8 mouse cellular contexts compared by ENCODE assay signal in the genomic region with DNA sequence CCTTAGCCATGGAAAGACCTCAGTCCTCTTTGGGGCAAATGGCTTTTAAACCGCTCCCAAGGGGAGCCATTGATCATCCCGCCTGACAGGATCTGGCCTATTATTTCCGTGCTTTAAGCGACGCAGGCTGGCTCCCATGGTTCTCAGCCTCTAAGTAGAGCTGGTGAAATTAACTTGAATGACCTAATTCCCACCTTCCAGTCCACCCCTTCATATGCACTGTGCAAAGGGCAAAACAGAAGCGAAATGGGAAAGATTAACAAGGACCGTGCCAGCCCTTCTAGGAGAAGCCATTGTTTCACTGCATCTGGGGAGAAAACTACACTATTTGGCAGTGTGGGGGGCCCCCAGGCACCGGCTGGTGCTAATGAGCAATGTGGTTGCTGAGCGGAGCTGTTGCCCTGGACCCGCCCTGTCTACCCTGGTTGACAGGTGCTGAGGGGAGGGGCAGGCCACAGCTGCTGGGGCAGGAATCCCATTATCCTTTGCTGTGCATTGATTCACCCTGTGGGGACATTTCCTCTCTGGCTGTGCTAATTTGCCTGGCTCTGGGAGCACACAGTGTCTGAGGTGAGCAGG.
A peak's percentile ranks its signal among the peaks of the same experiment; 100 is the strongest.
DNase-seq lines count a peak whose midpoint lies in the region; ATAC-seq and TF ChIP-seq lines count a peak whose summit lies in the region.

No protein-coding gene starts in this region.

- TF ChIP-seq CTCF in brain, embryonic 14.5 days (IDR thresholded peaks at IDR 0.05; ENCODE audit: borderline replicate concordance, extremely low read depth, insufficient read depth, insufficient read length) = no peak

- no peak for TF ChIP-seq POLR2A in brain, embryonic 14.5 days (IDR thresholded peaks at IDR 0.05; ENCODE audit: borderline replicate concordance, extremely low read depth, insufficient read depth, insufficient read length, poor library complexity, severe bottlenecking)

- 2% methylated on average over 10 of the region's 10 CpGs for WGBS in forebrain, embryonic 13.5 days
- 12% methylated on average over 10 of the region's 10 CpGs for WGBS in kidney, embryonic 16.5 days
- WGBS in neural tube, embryonic 14.5 days = 5% methylated on average over 10 of the region's 10 CpGs

- no peaks in the 10 kb centered on the region for H3K27me3 ChIP-seq in forebrain, embryonic 13.5 days
- H3K27me3 ChIP-seq in kidney, embryonic 16.5 days (ENCODE audit: insufficient read depth, low read length) = no peaks in the 10 kb centered on the region
- no peaks in the 10 kb centered on the region for H3K27me3 ChIP-seq in neural tube, embryonic 14.5 days (ENCODE audit: control insufficient read depth, insufficient read depth, low read length)

- peak; percentile 95 for ATAC-seq in forebrain, embryonic 13.5 days
- ATAC-seq in kidney, embryonic 16.5 days (ENCODE audit: low FRiP score, low TSS enrichment) = peak; percentile 78
- peak; percentile 91 for ATAC-seq in neural tube, embryonic 14.5 days (ENCODE audit: low read depth)

- no peak overlapping the region for H3K4me3 ChIP-seq in forebrain, embryonic 13.5 days
- no peak overlapping the region for H3K4me3 ChIP-seq in kidney, embryonic 16.5 days (ENCODE audit: low read length)
- H3K4me3 ChIP-seq in neural tube, embryonic 14.5 days (ENCODE audit: low read depth, low read length) = no peak overlapping the region

- peaks cover 23% of the 10 kb centered on the region for H3K4me1 ChIP-seq in forebrain, embryonic 13.5 days
- H3K4me1 ChIP-seq in kidney, embryonic 16.5 days (ENCODE audit: insufficient read depth, low read length) = peaks cover 10% of the 10 kb centered on the region
- peaks cover 12% of the 10 kb centered on the region for H3K4me1 ChIP-seq in neural tube, embryonic 14.5 days (ENCODE audit: control insufficient read depth, insufficient read depth, low read length)

- H3K9ac ChIP-seq in forebrain, embryonic 13.5 days = no peak overlapping the region
- H3K9ac ChIP-seq in kidney, embryonic 16.5 days (replicated peaks; ENCODE audit: low read length) = 0 out of 2 replicates have a peak overlapping the region, but pooled peaks have one; percentile 0
- no peak overlapping the region for H3K9ac ChIP-seq in neural tube, embryonic 14.5 days (replicated peaks; ENCODE audit: low read depth, low read length)

- H3K9me3 ChIP-seq in forebrain, embryonic 13.5 days (replicated peaks) = no peaks in the 10 kb centered on the region
- no peaks in the 10 kb centered on the region for H3K9me3 ChIP-seq in kidney, embryonic 16.5 days (ENCODE audit: low read length)
- no peaks in the 10 kb centered on the region for H3K9me3 ChIP-seq in neural tube, embryonic 14.5 days (ENCODE audit: control insufficient read depth, low read length)

- no peaks in the 10 kb centered on the region for H3K36me3 ChIP-seq in forebrain, embryonic 13.5 days (ENCODE audit: poor library complexity, severe bottlenecking)
- no peaks in the 10 kb centered on the region for H3K36me3 ChIP-seq in kidney, embryonic 16.5 days (ENCODE audit: insufficient read depth, low read length)
- H3K36me3 ChIP-seq in neural tube, embryonic 14.5 days (ENCODE audit: control insufficient read depth, insufficient read depth, low read length) = no peaks in the 10 kb centered on the region

- DNase-seq in brain, embryonic 14.5 days (ENCODE audit: low read depth) = peak; percentile 92
- DNase-seq in heart, adult 18-20 months = no peak
- DNase-seq in heart, postnatal 14 days = no peak
- no peak for DNase-seq in layer of hippocampus, postnatal 14 days (ENCODE audit: low spot score in 2 of 2)
- no peak for DNase-seq in heart, adult 8-10 months (ENCODE audit: low spot score)

- H3K27ac ChIP-seq in forebrain, embryonic 13.5 days = peak overlapping the region; percentile 69
- no peak overlapping the region for H3K27ac ChIP-seq in kidney, embryonic 16.5 days (ENCODE audit: low read length)
- H3K27ac ChIP-seq in neural tube, embryonic 14.5 days (ENCODE audit: low read depth, low read length) = peak overlapping the region; percentile 67

- intact Hi-C loops in heart, postnatal 14 days (cut with DNase I) = no loop called here

- peak overlapping the region; percentile 43 for H3K4me2 ChIP-seq in forebrain, embryonic 13.5 days
- H3K4me2 ChIP-seq in kidney, embryonic 16.5 days (replicated peaks; ENCODE audit: low read depth, low read length) = peak overlapping the region; percentile 33; the same call in 1 of the 2 replicates
- H3K4me2 ChIP-seq in neural tube, embryonic 14.5 days (ENCODE audit: low read depth, low read length) = 0 out of 2 replicates have a peak overlapping the region, but pooled peaks have one; percentile 0
